Mouse (Mus musculus): ENCODE measurements around the gene Zfp646. TPM values are rescaled to one million over a fixed set of nuclear protein-coding genes. Genes with fewer than 3 reads are reported as not detected.
"Not testable (repeated sequence)": the region's sequence is repeated elsewhere in the genome, so short reads cannot be mapped to it uniquely, and the experiment has no call there.

Gene Zfp646
- 44.5 and 50.2 TPM in 2 replicates for total RNA-seq (2017)

DNA sequence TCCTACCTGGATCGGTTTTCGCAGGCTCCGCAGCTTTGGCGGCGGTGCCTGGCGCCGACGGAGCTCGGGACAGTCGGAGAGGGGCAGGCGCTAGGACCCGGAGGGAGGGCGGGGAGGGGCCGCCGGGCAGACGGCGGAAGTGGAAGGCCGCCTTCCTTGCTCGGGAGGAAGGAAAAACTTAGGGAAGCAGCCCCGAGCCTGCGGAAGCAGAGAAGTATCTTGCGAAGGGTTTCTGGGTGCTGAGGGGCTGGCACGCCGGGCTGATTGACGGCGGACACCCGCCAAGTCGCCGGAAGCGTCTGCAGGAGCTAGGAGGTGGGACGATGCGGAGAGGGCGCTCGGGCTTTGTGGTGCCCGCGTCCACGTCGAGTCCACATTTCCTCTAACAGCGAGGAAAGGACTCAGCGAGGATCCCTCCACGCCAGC is at the start of gene Zfp646:
TSS of gene Zfp646 (plus strand) at position 181 of the 426 bp plus-strand sequence.
- peak; percentile 28 to 69 for ATAC-seq (replicated peaks in 1 of 2; ENCODE audit: insufficient read depth in 1 of 2, low FRiP score in 2 of 2, low TSS enrichment in 1 of 2, low read depth in 1 of 2, poor library complexity in 2 of 2, severe bottlenecking in 2 of 2)

DNA sequence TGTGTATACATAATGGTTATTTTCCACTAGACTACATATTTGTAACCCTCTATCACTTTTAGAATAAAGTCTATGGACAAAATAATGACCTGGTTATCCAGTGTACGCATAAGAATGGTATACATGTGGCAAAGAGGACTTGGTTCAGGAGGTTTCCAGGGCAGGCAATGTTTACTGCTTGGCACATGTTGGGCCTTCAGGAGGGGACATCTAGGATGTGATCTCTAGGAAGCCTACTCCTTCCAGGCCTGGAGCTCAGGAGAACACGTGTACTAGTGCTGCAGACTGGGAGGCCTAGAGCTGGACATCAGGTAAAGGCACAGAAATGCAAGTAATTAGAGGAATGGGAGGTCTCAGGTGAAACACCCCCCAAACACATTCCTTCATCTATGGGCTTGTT is 40.5 kb upstream of the Zfp646 start:
- ATAC-seq (replicated peaks in 1 of 2; ENCODE audit: insufficient read depth in 1 of 2, low FRiP score in 2 of 2, low TSS enrichment in 1 of 2, low read depth in 1 of 2, poor library complexity in 2 of 2, severe bottlenecking in 2 of 2): no peak

DNA sequence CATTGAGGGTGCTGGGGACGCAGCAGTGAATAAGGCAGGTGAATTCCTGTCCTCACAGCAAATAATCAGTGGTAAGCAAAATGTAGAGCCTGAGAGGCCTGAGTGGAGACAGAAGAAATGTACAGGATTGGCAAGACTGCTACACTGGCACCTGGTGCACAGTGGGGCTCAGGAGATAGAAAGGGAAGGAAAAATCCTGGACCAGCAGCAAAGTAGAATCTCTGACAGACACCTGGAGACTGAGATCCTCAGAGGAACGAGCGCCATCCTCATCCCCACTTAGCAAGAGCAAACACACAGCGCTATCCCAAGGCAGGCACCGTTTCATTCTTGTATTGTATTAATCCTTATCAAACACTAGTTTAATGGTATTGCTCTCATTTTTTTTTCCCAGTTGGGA is 38.5 kb upstream of the Zfp646 start:
- no peak for ATAC-seq (replicated peaks in 1 of 2; ENCODE audit: insufficient read depth in 1 of 2, low FRiP score in 2 of 2, low TSS enrichment in 1 of 2, low read depth in 1 of 2, poor library complexity in 2 of 2, severe bottlenecking in 2 of 2)

DNA sequence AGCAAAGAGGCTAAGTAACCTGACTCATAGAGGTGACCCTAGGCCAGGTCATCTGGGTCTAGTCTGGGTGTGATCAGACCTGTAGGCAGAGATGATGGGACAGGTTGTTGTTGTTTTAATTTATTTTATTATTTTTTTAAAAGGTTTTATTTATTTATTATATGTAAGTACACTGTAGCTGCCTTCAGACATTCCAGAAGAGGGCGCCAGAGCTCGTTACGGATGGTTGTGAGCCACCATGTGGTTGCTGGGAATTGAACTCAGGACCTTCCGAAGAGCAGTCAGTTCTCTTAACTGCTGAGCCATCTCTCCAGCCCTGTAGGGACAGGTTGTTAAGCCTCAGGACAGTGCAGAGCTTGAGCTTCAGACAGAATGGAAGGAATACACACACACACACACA is 38.1 kb upstream of the Zfp646 start:
- ATAC-seq (replicated peaks in 1 of 2; ENCODE audit: insufficient read depth in 1 of 2, low FRiP score in 2 of 2, low TSS enrichment in 1 of 2, low read depth in 1 of 2, poor library complexity in 2 of 2, severe bottlenecking in 2 of 2): not testable (repeated sequence)

DNA sequence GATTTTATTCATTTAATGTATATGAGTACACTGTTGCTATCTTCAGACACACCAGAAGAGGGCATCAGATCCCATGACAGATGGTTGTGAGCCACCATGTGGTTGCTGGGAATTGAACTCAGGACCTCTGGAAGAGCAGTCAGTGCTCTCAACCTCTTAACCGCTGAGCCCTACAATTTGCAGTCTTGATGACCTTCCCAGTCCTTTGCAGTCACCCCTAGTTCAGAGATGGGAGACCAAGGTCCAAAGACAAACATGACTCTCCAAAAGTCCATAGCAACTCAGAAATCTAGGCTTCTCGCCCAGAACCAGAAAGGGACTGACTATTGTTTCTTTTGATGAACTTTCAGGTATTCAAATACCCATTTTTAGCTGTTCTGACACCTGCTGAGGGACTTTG is 36.0 kb upstream of the Zfp646 start:
- ATAC-seq (replicated peaks in 1 of 2; ENCODE audit: insufficient read depth in 1 of 2, low FRiP score in 2 of 2, low TSS enrichment in 1 of 2, low read depth in 1 of 2, poor library complexity in 2 of 2, severe bottlenecking in 2 of 2): not testable (repeated sequence)

DNA sequence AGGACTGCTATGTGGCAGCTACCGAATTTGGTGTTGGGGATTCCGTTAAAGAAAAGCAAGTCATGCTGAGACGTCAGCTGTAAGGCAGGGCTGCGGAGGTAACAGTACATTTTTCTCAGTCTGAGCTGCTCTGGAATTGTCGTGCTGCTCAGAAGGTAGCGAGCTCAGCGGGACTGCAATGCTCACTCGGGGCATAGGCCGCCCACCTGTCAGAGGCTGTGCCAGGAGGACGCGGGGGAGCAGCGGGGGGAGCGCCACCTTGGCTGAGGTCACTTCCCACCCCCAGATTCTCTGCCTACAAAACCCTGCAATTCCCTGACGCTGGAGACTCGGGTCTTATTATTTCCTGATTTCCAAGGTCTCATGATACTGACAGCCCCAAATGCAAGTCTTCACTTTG is 35.1 kb upstream of the Zfp646 start:
- ATAC-seq (replicated peaks in 1 of 2; ENCODE audit: insufficient read depth in 1 of 2, low FRiP score in 2 of 2, low TSS enrichment in 1 of 2, low read depth in 1 of 2, poor library complexity in 2 of 2, severe bottlenecking in 2 of 2): peak; percentile 50 to 54

DNA sequence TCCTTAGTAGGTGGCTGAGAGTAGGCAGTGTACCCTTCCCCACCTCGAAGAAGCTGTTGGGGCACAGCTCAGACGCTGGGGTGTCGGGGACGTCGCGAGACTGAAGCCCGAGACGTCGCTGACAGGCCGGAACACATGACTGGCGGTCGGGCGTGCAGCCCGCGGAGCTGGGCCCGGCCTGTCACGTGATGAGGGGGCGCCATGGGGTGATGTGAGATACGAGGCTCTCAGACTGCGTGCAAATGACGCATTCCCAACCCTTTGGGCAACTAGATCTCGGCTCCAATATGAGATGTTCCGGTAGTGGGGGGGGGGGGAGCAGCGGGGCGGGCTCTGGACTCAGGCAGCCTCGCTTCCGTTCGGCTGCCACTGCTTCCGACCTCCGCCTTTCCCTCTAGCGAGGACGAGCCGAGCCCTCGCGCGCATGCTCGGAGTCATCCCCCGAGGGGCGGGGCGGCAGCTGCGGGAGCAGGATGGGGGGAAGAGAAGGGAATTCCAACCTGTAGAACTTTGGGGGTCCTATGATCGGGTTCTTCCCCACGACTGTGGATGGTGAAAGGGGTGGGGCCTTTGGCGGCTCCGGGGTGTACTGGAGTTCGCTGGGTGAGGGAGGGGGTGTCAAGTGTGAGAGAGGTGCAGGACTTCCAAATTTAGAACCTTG is 34.6 kb upstream of the Zfp646 start:
- peak; percentile 80 to 84 for ATAC-seq (replicated peaks in 1 of 2; ENCODE audit: insufficient read depth in 1 of 2, low FRiP score in 2 of 2, low TSS enrichment in 1 of 2, low read depth in 1 of 2, poor library complexity in 2 of 2, severe bottlenecking in 2 of 2)

DNA sequence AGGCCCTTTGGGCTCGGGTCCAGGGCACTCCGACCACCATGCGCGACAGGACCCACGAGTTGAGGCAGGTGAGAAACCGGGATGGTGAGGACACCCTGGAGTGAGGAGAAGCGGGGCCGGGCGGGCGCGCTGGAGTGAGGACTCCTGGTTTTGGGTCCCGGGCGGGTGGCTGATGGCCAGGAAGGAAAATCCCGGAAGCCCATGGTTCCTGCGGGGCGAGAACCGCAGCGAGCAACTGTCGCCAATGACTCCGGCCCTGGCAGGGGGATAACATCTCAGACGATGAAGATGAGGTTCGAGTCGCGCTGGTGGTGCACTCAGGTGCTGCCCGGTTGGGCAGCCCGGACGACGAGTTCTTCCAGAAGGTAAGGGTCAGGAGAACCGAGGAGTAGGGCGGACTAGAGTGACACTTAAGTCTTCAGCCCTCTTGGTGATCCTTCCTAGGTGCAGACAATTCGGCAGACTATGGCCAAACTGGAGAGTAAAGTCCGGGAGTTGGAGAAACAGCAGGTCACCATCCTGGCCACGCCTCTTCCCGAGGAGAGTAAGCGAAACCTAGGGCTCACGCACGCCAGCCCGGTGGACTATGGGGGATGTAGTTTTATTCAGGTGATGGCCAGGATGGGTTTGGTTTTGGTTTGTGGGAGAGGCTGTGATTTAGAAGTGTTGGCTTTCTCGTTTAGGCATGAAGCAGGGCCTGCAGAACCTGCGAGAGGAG is 33.9 kb upstream of the Zfp646 start:
- ATAC-seq (replicated peaks in 1 of 2; ENCODE audit: insufficient read depth in 1 of 2, low FRiP score in 2 of 2, low TSS enrichment in 1 of 2, low read depth in 1 of 2, poor library complexity in 2 of 2, severe bottlenecking in 2 of 2): peak; percentile 68

DNA sequence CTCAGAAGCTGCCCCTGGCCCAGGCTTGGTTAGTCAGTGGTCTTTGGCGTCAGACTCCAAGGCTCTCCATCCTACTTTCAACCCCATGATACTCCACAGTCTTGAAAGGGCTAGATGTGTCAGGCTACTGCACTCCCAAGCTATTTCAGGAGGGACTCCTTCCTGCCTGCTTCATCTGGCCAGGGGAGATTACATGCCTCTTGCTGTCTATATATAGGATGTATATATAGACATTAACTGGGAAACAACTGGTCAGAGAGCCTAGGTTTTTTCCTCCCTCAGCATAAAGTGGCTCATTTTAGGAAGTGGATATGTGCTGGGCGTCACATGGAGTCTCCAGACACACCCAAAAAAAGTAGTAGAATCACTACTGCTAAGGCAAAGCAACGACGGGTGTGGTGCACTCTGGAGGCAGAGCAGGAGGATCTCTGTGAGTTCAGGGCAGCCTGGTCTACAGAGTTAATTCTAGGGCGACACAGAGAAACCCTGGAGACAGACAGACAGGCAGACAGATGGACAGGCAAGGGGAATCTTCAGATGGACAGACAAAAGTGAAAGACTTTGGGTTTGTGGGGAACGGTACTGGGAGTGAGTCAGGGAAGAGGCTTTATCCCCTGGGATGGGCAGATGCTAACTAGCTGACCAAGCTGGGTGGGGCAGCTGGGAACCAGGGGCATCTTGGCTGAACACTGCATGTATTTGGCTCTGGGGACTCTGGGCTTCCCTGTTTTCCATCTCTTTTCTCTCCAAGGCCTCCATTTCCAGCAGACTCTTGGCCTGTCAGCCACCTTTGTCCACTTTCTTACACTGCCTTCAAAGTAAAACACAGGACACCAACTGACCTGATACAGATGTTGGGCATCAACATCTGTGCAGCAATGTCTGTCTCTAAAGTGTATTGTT is 25.8 kb upstream of the Zfp646 start:
- ATAC-seq (replicated peaks in 1 of 2; ENCODE audit: insufficient read depth in 1 of 2, low FRiP score in 2 of 2, low TSS enrichment in 1 of 2, low read depth in 1 of 2, poor library complexity in 2 of 2, severe bottlenecking in 2 of 2): no peak

DNA sequence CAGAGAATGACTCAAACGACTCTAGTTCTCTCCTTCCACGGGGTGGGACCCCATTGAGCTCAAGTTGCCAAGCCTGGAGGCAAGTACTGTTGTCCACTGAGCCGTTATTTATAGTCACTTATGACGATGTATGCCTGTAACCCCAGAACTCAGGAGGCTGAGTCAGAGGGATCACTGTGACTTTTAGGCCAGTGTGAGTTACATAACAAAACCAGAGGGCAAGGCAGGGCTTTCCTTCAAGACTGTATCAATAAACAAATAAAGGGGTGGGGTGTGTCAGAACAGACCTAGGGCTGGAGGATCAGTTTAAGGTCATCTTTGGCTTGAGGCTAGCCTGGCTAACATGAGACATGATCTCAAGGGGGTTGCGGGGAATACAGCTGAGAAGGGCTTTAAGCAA is 25.1 kb upstream of the Zfp646 start:
- ATAC-seq (replicated peaks in 1 of 2; ENCODE audit: insufficient read depth in 1 of 2, low FRiP score in 2 of 2, low TSS enrichment in 1 of 2, low read depth in 1 of 2, poor library complexity in 2 of 2, severe bottlenecking in 2 of 2): no peak

DNA sequence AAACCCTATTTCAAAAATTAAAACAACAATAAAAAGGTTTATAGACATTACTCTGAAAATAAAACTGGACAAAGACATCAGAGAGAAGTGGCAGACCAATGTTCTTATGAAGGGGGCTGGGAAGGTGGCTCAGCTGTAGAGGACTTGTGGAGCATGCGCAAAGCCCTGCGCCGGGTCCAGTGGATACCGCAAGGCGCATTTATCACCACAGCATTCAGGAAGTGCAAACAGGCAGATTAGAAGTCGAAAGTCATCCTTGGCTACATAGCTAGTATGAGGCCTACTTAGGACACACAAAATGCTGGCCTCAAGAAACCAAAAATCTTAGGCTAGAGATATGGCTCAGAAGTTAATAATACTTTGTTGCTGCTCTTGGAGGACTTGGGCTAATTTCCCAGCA is 17.8 kb upstream of the Zfp646 start:
- ATAC-seq (replicated peaks in 1 of 2; ENCODE audit: insufficient read depth in 1 of 2, low FRiP score in 2 of 2, low TSS enrichment in 1 of 2, low read depth in 1 of 2, poor library complexity in 2 of 2, severe bottlenecking in 2 of 2): 0 out of 4 replicates have a peak, but pooled peaks of 1 of the 2 experiments have one; percentile 25

DNA sequence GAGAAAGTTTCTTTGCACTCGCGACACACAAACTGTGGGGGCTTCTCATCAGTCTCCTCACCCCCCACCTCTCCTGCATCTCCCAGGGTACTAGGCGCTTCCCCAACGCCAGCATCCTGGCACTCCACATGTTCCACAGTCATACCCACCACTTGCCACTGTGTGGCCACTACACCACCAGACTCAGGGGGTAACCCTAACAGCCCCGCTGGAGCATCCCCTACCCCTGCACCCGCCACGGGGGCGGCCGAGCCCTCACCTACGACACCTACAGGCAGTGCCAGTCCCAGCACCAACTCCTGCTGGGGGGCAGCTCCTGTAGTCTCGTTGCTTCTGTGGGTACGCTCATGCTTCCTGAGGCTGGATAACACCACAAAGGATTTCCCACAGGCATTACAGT is 9.6 kb upstream of the Zfp646 start:
- no peak for ATAC-seq (replicated peaks in 1 of 2; ENCODE audit: insufficient read depth in 1 of 2, low FRiP score in 2 of 2, low TSS enrichment in 1 of 2, low read depth in 1 of 2, poor library complexity in 2 of 2, severe bottlenecking in 2 of 2)

DNA sequence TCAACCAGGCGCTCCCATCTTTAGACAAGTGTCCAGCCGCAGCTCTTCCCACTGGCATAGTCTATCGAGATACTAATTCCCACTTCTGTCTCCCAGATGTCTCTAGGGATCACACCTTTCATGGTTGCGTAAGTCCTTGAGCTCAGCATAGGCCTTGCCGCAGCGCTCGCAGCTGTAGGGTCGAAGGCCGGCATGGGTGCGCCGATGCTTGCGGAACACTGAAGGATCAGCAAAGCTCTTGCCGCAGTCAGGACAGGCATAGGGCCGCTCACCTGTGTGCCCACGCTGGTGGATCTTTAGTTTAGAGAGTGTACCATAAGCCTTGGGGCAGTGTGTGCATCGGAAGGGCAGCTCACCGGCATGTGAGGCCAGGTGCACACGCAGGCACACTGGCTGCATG is 8.4 kb upstream of the Zfp646 start:
- no peak; a peak in 1 of 4 replicates for ATAC-seq (replicated peaks in 1 of 2; ENCODE audit: insufficient read depth in 1 of 2, low FRiP score in 2 of 2, low TSS enrichment in 1 of 2, low read depth in 1 of 2, poor library complexity in 2 of 2, severe bottlenecking in 2 of 2)

DNA sequence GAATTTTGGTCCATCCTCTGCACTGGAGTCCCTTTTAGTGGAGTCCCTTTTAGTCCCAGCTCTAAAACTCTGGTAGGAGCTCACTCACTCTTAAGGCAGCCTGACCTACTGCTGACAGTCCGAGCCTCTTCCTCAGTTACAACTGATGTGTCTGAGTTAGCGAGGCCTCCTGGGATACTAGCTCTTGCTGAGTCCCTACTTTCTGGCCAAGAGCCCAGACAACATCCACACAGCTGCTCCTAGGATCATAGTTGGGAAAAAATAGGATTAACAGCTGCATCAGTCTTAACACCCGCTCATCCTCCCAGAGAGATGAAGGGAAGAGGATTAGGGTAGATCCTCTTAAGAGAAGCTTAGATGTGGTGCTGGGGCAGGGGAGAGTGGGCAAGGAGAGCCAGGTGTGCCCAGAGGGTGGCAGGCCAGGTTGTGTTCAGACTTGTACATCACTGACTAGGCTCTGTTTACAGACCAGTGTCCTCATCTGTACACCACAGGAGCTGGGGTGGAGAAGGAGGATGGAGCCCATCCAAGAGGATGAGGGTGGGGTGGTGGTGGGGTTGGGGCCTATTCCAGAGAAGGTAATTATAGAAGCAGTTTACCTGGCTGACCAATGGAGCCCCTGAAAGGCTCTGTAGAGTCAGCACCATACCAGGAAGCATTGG is 6.7 kb upstream of the Zfp646 start:
- no peak for ATAC-seq (replicated peaks in 1 of 2; ENCODE audit: insufficient read depth in 1 of 2, low FRiP score in 2 of 2, low TSS enrichment in 1 of 2, low read depth in 1 of 2, poor library complexity in 2 of 2, severe bottlenecking in 2 of 2)

DNA sequence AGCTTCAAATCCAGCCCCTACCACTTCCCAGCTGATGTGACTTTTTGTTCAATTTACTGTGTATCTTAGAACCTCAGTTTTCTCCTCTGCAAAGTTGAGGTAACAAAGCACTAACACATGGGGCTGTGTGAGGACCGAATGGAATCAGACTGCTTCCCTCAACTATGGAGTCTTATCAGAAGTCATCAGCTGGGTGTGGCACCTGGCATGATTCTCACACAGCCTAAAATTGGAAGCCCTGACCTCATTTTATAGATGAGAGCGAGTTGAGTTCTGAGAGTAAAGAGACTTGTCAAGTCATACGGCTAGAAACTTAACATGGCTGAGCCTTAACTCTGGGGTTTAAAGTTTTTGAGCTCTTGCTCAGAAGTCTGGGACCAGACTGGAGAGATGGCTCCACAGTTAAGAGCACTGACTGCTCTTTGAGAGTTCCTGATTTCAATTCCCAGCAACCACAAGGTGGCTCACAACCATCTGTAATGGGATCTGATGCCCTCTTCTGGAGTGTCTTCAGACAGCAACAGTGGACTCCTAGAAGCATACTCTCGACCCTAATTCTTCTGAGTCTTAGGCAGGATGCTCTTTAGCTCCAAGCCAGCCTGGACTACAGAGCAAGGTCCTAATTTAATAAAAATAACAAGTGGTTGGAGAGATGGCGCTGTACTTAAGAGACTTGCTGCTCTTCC is 5.7 kb upstream of the Zfp646 start:
- ATAC-seq (replicated peaks in 1 of 2; ENCODE audit: insufficient read depth in 1 of 2, low FRiP score in 2 of 2, low TSS enrichment in 1 of 2, low read depth in 1 of 2, poor library complexity in 2 of 2, severe bottlenecking in 2 of 2): no peak

DNA sequence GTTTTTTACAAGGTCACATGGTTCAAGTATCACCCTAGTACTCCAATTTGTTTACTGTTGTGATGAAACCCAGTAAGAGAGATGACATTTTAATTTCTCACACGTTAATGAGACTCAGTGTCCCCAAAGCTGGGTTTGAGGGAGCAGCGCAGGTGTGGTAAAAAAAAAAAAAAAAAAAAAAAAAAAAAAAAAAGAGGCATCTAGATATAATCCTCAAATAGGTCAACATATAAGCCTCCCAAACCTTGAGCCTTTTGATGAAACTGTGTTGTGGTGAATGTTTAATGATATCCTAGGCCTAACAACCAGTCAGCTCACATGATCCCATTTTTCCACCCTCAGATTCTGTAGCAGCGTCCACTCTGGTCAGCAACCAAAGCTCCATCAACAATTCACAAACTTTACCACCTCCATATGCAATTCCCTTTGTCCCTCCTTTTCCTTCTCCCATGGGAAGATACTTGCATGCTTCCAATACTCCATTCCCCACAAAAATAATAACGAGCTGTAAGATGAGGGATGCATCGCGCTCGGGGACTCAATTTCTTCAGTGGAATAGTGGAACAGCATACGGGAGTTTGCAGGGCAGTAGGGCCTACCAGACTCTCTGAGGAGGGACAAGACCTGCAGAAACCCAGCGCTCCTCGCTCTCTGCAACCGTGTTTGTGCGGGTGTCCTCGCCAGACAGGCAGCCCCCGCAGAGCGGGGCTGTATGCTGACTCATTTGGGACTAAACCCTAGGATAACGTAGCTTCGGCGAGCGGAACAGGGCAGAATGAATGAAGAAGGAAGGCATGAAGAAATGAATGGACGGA is 1.0 kb upstream of the Zfp646 start:
- ATAC-seq (replicated peaks in 1 of 2; ENCODE audit: insufficient read depth in 1 of 2, low FRiP score in 2 of 2, low TSS enrichment in 1 of 2, low read depth in 1 of 2, poor library complexity in 2 of 2, severe bottlenecking in 2 of 2): peak in 1 of 2 experiments; percentile 22; a peak in 1 of 4 replicates
